Mouse (Mus musculus): ENCODE measurements at regions not wholly inside any gene's neighbourhood (a gene's known extent, or its start where the extent isn't known, plus 50 kb on each side); places are given as distances from the start of the nearest gene placed in this dataset.

DNA sequence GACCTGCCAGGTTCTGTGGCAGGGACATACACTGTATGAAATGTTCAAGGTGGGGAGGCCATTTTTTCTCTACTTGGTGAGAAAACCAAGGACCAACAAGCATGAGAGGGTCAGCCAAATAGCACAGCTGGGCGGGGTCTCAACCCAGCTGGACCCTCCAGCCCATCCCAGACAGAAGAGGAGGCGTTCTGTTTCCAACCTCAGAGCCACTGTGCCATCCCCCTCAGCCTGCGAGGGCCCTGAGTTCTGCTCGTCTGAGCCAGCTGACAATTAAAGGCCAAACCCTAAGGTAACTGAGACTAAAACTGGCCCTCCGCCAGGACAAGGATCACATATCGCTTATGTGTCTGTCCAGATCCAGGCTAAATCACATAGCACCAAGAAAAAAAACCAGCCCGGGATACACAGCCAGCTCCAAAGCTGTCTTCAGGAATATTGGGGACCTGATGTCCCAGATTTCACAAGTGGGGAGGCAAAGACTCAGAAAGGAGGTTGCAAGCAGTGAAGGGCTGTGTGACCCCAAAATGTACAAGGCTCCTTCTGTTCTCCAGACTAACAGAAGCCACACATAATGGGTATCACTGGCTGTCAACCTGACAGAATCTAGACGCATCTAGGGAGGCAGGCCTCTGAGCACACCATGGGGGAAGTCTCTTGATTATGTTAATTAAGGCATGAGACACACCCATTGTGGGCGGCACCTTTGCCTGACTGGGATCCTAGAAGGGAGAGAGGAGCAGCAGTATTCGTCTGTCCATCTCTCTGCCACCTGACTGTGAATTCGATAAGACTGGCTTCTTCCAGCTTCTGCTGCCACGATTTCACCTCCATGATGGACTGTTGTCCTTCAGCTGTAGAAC, 69.6 kb downstream of the Mrm1 start:
- TF ChIP-seq POLR2A (IDR thresholded peaks at IDR 0.05; ENCODE audit: borderline replicate concordance, extremely low read depth, insufficient read depth, insufficient read length, poor library complexity, severe bottlenecking) (no peak), CTCF (IDR thresholded peaks at IDR 0.05; ENCODE audit: borderline replicate concordance, extremely low read depth, insufficient read depth, insufficient read length) (no peak)

All from brain, embryonic 14.5 days (tissue).